Mouse (Mus musculus): ENCODE data around the gene Gcm2.

Gcm2 gene

DNA sequence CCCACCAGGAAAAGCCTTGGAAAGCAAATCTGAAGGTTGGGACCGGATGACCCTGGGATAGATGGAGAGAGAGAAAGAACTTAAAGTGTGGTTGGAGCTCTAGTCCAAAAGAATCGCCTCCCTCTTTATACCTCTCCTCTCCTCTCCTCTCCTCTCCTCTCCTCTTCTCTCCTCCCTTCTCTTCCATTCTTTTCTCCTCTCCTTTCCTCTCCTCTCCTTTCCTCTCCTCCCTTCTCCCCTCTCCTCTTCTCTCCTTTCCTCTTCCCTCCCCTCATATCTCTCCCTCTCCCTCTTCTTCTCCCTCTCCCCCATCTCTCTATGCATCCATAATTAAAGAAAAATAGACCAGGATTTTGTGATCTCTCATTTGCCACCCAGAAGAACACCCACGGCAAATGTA, at the start of gene Gcm2:
TSS of gene Gcm2 (minus strand) at position 101 of the 400 bp plus-strand sequence.
- no peak for DNase-seq (ENCODE audit: low read depth, low spot score)

DNA sequence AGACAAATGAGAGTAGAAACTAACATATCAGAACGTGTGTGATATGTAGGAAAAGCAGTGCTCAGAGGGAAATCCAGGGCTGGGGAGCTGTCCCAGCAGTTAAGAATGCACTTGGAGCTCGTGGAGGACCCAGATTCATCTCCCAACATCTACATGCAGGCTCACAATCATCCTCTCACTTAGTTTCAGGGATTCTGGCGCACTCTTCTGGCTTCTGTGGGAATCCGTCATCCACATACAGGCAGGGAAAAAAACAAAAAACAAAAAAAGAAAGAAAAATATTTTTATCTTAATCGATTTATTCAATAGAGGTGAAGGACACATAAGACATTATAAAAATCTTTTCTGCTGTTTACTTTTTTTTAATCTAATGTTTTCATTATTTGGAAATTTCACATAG, 47.6 kb upstream of the Gcm2 start:
- DNase-seq (ENCODE audit: low read depth, low spot score), result no peak

DNA sequence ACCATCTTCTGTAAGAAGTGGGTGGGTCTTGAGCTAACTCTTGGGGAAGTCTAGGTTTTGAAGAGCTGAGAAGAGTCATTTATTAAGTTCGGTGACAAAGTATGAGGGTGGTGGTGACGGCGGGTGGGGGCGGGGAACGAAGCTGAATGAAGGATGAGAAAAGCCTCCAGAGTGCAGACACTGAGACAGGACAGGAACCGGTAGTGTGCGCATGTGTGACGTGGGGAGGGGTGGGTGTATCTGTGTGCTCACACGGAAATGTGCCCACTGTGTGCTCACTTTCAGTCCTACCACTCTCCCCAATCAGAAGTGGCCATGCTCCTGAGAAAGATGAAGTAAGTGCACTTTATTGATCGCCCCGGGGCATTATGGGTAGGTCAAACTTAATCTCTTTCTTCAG, 42.3 kb upstream of the Gcm2 start:
- DNase-seq (ENCODE audit: low read depth, low spot score), result no peak

DNA sequence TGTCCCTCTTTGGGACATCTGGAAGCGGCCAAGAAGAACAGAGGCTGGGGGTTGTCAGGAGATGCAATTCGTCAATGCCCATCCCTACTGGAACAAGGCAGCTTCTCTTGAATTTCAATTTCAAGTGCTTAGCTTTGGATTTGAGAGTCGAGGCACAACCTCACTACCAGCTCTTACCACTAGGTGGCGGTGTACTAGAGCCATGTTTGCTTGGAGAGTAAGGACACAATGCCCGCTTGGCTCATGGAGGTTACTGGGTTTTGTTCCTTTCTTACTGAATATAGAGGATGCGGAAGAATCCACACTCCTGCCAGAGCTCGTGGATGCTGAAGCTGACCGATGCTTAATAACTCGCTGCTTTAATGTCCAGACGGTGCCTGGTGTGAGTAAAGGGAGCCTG, 35.4 kb upstream of the Gcm2 start:
- DNase-seq (ENCODE audit: low read depth, low spot score), result peak; percentile 34

DNA sequence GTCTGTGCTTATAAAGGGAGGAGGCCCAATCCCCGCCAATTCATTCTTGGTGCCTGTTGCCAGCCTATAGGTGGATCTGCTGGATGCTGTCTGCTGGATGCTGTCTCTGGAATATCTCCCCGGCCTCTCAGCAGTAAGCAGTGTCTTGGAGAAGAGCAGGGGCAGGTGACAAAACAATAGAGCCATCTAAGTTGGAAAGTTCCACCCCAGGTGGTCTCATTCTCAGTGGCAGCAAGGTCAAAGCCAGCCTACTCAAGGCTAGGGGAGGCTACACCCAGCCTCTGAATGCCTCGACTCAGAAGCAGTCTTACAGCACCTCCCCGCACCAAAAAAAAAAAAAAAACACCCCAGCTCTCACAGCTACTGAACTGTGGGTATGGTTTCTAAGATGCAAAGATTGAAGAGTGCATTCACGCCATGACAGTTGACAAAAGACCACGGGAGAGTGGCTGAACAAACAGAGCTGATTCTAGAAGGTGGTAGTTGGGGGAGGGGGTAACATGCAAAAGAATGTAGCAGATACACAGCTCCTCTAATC, 34.7 kb upstream of the Gcm2 start:
- DNase-seq (ENCODE audit: low read depth, low spot score), result no peak

DNA sequence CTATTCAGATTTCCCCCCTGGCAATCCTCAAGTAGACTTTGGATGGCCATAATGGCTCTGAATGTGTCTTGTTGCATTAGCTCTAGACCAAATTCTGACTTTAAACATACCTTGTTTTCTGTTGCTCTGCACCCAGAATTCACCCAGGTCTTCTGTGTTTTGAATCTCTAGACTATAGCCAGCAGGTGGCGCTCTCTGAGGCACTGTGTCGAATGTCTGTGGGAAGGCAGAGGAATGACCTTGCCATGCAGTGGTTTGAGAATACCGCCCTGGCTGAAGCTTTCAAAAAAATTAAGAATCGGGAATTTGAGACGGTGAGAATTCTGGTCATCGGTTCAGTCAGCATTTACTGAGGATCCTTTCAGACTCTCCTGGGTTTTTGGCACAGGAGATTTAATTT, 24.1 kb upstream of the Gcm2 start:
- DNase-seq (ENCODE audit: low read depth, low spot score), result peak; percentile 59

DNA sequence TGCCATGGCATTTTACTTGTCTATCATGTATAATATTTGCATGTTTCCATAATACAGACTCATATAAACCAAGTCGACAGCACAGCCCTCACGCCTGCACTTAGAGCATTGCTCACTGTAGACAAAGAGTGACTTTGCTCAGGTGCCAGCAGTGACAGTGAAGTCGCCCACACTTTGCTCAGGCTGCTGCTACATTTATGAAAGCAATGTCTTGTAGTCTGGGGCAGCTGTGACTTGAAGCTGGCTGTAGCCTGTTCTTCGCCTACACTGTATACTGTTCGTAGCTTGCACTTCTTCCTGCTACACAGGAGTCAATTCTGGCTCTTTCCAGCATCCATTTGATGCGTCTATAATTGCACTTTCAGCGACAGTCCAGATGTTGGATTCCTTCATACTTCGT, 18.2 kb upstream of the Gcm2 start:
- DNase-seq (ENCODE audit: low read depth, low spot score), result no peak

DNA sequence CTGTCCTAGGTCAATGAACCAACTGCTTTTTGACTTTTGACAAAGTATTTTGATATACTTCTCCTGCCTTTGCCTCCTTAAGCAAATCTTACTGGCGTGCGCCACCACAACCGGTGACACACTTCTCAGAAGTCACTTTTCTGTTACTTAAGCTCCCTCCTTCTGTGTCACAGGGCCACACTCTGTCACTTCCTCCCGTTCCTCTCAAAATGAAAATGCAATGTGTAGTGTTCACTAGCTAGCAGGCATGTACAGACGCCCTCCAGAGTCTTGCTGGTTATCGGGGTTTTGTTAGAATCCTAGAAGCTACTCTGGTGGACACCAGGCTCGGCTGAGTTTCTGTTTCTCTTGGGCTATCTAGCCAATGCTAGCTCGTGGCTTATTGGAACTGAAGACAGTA, 17.5 kb upstream of the Gcm2 start:
- DNase-seq (ENCODE audit: low read depth, low spot score), result no peak

DNA sequence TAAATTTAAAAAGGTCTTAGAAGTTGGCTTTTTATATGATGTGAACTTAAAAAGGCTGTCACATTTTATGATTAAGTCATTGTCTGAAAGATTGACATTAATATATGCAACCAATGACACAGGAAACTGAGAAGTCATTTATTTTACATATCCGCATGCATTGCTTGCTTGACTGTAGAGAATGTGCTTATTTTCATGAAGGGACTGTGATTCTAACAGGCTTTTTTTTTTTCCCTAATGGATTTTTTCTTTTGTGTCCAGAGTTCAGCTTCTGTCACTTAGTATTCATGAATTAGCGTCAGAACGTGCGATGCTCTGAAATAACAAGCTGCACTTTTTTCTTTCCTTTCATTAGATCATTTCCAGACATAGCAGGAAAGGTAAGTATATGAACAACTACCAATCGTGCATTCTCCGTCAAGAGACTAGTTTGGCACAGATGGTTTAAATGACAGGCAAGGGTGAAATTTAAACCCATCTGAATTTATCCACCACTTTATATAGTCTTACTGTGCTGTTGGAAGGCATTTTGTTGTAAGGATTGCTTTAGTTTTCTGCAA, 12.9 kb upstream of the Gcm2 start:
- no peak for DNase-seq (ENCODE audit: low read depth, low spot score)

DNA sequence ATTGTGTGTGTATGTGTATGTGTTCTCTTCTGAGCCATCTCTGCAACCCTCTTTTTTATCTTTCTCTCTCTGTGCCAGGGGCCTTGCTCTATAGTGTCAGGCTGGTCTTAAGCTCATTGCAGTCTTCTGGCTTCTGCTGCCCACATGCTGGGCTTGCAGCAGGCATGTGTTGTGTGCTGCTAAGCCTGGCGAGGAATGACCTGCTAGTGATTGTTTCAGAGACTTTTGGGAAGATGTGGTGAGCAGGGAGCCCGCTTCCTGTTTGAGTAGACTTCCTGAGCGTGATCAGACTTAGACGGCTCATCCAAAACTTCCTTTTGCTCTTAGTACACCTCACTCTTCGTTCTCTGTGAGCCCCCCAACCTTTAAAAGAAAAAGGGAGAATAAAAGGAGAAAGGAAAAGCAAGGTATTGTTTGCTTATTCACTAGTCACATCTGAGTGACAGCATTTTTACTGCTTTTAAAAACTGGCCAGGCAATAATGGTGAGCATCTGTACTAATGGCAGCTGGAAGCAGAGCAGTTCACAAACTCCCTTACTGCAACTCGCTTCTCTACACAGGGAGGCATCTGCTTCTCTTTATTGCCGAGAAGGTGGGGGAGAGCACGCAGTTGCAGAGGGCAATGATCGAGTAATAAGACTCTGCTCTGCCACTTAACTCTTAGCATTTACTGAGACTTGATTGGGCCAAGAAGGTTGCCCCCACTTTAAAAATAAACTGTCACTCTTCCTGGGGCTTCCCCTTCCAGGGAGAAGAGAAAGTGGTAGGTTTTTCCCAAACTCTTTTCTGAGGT, 8.5 kb upstream of the Gcm2 start:
- DNase-seq (ENCODE audit: low read depth, low spot score), result no peak

DNA sequence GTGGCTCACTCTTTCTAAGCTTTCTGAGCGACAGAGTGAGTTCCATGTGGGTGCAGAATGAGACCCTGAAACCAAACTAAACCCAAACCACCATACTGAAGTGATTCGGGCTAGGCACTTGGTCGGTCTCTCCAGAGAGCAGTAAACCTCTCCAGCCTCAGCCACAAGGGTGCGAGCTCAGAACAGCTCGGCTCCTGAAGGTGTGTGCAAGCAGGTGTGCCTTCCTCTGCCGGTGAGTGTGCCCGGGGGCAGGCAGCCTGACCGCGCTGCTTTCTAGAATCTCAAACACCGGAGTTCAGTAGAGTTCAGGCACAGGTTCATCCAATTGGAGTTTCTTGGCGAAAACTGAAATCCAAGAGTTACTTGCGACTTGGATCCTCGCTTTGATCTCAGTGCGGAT, 3.1 kb upstream of the Gcm2 start, which contains the start of gene Sycp2l:
TSS of gene Sycp2l (plus strand) at position 368 of the 400 bp plus-strand sequence.
- no peak for DNase-seq (ENCODE audit: low read depth, low spot score)

DNA sequence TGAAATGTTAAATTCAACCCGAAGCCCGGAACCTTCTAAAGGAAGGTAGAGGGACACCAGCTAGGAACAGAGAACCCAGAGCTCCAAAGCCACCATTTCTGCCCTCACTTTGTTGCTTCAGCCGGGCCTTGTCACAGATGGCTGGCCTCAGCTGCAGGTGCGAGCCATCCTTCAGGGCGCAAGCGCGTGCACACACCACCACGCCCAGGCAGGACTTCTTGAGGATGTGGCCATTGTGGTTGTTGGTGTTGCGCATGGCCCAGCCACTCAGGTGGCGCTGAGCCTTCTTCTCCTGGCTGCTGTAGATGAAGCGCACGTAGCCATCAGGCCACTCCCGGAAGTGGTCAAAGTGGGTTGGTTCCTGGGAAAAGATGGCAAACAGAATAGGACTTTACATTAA, 5.3 kb downstream of the Gcm2 start:
- no peak for DNase-seq (ENCODE audit: low read depth, low spot score)

DNA sequence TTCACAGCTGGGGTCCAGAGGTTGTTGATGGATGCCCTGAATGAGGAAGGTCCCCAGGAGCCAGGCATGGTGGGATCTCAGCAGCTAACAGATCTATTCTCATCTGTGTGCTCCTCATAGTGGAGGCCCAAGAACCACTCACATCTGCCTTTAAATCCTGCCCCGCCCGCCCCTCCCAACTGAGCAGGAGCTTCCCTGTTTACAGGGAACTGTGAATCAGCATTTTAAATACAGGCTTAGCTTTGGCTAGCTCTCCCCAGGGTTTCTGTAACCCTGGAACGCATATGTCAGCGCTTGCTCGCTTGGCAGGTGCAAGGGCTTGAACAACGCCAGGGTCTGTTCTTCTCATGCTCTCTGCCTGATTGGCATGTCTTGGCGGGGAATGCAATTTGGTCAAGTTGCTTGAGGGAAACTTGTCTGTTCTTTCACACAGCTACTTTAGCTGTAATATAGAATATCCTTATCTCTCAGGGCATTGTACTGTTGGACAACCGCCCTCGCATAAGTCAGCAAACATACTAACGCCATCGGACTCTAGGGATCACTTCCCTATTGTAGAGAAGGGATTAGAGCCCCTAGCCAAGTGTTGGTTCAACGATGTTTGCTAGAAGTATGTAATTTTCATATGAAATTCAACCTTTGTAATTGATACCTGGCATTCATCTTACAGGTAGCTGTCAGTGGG, 6.9 kb downstream of the Gcm2 start:
- no peak for DNase-seq (ENCODE audit: low read depth, low spot score)

DNA sequence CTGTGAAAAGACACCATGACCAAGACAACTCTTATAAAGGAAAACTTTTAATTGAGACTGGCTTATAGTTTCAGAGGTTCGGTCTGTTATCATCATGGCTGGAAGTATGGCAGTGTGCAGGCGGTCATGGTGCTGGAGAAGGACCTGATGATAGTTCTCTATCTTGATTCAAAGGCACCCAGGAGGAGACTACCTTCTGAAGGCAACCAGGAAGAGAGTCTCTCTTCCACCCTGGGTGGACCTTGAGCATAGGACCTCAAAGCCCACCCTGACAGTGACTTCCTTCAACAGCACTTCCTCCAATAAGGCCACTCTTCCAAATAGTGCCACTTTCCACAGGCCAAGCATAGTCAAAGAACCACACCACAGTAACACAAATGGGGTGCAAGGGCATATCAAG, 10.8 kb downstream of the Gcm2 start:
- DNase-seq (ENCODE audit: low read depth, low spot score), result no peak

DNA sequence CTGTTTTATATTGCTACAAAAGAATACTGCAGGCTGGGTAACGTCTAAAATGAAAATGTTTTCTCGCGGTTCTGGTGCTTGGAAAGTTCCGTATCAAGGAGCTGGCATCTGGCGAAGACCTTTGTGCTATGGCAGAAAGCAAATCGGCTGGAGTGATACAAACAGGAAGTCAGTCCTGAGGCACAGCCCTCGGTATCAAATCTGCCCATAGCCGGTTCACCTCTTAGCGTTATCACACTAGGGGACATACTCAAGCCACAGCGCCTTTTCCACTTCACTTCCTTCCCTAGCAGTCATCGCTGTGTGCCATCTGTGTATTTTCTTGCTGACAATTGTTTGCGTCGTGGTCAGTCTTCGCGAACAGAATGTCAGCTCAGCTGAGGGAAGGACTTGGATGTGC, 12.5 kb downstream of the Gcm2 start:
- DNase-seq (ENCODE audit: low read depth, low spot score), result no peak

DNA sequence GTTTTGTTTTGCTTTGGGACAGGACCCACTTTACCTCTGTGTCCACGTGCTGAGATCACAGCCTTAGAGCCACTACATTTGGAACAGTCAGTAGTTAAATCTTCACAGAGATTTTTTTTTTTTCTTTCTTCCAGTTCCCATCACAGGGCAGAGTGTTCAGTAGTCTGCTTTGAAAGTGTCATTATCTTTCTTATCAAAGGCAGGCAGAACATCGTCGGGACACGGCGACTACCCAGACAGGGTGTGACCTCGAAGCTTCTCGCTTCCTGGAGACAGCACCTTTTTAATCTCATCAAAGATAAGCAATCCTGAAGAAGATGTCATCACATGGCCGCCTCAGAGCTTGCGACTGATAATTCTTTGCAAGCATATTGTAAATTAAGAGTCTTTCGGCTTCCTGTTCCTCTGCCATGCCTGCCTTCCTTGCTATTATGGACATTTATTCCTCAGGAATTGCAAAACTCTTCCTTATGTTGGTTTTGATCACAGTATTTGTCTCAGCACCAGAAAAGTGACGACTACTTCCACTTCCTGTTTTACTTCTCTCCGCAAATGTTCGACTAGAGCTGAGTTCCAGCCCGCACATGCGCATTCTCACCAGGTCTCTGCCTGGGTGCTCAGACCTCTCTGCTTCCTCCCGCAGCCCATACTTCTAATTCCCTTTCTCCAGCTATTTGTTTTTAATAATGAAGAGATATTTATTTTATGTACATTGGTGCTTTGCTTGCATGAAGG, 13.3 kb downstream of the Gcm2 start:
- DNase-seq (ENCODE audit: low read depth, low spot score), result no peak

DNA sequence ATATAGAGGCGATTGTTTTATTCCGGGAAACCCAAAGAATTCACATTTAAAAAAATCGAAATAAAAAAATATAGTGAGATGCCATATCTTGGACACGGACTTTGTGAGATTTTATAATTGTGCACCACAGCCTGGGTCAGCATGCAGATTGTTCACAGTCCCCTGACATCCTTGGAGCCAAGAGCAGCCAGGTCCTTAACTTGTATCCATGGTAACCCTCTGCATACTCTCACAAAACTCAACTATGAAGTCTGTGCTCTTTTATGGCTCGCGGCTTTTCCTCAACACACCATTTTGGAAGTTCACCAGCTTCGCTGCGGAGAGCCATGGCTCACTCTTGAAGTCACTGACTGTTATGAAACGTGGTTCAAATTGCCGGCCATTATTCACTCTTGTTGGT, 16.7 kb downstream of the Gcm2 start:
- DNase-seq (ENCODE audit: low read depth, low spot score), result no peak

DNA sequence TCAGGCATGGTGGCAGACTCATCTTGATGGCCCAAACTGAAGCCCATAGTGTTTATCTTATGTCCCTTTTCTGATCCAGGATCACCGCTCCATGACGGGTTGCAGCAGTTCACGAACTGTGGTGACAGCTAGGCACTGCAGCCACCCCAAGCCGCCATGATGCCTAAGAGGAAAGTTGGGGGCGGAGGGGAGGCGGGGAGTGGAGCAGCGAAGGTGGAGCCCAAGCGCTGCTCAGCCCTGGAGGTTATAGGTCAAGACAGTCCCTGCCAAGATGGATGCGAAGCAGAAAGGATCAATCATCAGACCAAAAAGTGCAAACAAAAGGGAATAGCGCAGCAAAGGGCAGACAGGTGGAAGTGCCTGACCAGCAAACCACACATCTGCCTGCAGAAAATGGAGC, 19.6 kb downstream of the Gcm2 start:
- DNase-seq (ENCODE audit: low read depth, low spot score), result no peak

DNA sequence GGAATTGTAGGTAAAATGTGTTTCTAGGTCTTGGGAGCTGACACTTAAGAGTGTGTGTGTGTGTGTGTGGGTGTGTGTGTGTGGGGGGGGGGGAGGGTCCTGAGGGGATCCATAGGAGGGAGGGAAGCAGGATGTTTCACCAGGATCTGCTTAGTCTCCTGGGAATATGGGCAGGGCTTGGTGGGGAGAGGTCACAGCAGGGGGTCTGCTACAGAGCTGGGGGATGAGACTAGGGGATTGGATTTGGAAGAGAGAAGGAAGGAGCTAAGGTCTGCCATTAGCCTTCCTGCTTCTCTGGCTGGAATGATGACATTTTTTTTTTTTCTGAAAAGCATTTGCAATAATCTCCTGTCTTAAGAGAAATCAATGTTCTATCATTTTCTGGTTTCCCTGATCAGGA, 22.1 kb downstream of the Gcm2 start:
- no peak for DNase-seq (ENCODE audit: low read depth, low spot score)

DNA sequence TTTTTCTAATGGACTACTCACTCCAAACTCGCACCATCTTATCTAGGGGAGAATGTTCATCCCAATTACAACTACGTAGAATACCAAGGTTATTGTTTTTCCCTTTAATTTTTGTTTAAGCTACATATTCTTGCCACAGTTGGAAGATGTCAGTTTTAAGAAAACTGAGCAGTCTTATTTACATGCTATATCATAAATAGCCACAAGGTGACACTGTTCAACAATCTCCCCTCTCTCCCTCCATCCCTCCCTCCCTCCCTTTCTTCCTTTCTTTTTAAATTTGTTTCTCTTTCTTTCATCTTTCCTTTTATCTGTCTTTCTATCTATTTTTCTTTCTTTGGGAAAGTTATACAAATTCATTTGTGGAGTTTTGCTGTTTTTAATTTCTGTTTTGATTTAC, 25.7 kb downstream of the Gcm2 start:
- no peak for DNase-seq (ENCODE audit: low read depth, low spot score)

DNA sequence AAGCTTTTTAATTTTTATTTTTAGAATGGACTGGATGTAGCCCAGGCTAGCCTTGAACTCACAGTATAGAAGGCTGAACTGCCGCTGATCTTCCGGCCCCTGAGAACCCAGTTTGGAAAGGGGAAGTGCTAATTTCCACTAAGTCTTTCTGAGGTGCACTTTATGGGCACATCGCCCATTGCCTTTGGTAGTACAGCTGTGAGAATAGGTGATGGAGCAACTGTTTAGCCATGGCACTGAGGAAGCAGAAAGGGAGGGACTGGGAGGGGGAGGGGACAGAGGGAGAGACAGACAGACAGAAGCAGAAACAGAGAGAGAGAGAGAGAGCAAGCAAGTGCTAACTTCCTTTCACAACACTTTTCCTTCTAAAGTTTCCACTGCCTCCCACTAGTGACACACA, 26.3 kb downstream of the Gcm2 start:
- DNase-seq (ENCODE audit: low read depth, low spot score), result no peak

DNA sequence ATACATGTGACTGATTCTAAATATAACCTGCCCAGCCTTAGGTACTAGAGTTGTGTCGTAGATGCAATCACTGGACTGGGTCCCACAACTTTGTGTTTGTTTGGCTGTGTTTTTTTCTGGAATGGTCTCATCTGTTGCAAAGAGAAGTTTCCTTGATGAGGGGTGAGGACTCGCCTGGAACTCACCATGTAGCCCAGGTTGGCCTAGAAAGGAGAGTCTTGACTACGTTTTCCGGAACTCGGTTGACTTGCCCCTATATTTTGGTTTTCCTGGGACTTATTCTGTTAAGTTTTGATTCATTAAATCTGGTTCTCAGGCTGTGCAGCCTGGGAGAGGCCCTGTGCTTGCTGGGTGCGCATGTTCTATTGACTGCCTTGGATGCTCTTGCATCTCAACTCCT, 30.1 kb downstream of the Gcm2 start:
- DNase-seq (ENCODE audit: low read depth, low spot score), result no peak

All from embryo, embryonic 11.5 days (tissue).